Mouse (Mus musculus): ENCODE measurements around the gene Fam241a.

Gene Fam241a

DNA sequence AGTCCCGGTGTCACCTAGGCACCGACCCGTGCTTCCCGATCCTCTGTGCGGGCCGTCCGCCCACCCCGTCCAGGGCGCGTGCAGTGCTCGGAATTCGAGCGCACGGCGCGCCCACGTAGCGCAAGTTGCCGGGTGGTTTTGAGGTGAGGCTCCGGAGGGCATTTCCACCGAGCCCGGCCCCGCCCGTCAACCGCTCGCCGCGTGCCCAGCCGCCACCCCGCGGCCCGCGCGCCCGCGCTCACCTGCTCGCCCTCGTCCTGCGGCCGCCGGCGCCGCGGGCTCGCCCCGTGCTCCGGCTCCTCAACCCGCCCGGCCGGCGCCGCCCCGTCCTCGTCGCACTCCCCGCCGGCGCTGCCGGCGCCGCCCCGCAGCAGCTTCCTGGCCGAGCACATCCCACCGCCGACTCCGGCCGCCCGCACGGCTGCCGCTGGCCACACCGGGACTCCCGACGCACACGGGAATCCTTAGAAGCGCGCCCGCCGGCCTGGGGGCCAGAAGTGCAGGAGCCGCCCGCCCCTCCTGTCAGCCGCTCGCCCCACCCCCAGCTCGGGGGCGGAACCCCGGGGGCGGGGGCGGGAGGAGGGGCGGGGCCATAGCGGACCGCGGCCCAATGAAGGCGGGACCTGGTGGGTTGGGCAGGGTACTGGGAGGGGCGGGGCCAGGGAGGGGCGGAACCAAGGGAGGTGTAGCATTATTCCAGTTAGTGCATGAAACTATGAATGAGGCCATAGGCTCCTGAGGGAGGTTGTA lies at the start of gene Fam241a:
Gene Fam241a (minus strand): TSS at position 533 of the 750 bp plus-strand sequence.
- peak; percentile 78 for DNase-seq

DNA sequence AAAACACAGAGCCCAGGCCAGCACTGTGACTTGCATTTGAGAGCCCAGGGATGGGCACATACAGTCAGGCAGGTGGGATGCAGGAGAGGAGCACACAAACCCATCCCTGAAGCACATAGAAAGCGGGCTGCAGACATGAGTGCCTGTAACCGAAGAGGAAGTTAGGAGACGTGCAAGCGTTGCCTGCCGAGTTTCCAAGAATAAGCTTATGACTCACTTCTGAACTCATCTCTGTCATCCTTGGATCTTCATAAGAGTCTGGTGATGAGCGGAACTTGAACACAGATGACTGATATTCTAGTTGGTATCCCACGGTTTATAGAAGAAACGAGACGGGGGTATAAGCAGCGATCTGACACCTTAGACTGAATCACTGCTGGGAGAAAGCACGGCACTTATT lies 36.3 kb upstream of the Fam241a start:
- no peak for DNase-seq

DNA sequence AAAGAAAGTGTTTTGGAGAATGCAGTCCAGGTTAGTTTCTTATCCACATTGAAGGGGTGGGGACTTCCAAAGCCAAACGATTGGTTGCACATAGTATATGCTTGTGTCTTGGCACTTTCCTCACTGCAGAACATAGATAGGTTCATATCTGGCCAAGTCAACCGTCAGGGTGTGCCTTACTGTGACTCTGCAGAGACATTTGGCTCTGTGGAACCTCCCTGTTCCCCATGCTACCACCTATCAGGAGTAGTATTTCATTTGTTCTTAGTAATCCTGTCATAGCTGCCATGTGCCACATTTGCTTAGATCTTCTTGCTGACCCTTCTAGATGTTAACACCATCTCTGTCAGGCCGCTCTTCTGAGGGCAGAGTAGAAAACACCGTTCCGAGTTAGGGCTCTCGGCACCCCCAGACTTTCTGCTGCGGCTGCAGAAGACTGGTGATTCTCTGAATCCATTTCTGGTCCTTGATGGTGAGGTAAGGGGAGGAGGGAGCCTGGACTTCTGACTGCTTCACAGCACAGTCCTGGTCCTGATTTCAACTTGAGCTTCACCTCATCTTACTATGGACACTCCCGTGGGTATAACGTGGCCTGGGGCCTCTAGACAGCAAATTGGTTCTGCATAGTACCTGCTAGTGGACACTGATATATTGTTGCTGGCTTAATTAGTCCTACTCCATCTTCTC lies 34.3 kb upstream of the Fam241a start:
- no peak for DNase-seq

DNA sequence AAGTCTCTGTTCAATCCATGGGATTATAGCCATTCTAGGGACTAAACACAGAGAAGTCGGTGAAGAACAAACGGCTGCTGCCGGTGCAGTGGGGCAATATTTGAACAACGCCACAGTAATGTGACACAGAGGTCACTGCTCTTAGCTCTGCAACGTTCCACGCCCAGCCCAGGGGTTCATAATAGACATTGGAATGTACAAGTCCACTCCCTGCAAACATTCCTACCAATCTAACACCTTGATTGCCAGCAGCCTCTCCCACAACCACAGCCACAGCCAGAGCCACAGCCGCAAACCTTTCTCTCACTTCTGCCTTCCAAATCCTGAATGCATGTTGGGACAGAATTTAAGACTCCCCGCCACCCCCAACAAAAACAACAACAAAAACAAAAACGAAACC lies 33.8 kb upstream of the Fam241a start:
- no peak for DNase-seq

DNA sequence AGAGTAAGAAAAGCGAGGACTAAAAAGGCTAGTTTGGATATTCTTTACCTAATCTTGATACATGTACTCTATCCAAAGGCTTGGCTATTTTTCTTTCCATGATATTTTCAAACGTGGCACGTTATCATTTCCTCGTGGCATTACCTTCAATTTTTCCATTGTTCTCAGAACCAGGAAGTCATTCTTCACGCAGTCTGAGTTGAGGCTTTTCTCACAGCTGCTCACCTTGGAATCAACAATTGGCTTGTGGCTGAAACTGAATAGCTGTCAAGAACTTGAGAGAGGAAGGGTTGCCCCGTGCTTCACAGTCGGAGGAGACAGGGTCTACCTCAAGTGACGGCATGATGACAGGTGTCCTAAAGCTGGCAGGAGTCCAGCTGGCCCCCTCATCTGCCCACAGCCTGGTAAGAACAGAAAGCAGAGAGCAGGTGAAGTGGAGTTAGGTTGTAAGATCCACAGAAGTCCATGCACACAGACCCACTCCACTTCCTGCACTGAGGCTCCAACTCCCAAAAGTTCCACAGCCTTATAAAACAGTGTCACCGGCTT lies 30.6 kb upstream of the Fam241a start:
- no peak for DNase-seq

DNA sequence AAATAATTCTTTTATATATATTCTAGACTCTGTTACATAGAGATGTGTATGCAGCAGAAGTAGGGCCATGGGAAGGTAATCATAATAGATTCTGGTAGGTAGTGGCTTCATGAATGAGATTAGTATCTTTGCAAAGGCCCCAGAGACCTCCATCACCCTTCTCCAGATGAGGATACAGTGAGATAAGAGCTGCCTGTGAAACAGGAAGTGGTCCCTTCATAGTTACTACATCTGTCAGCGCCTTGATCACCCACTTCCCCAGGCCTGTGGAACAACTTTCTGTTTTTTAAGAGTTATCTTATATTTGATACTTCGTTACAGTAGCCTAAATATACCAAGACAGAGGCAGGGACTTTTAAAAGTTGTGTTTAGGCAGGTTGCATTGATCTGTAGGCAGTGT lies 28.3 kb upstream of the Fam241a start:
- no peak for DNase-seq

DNA sequence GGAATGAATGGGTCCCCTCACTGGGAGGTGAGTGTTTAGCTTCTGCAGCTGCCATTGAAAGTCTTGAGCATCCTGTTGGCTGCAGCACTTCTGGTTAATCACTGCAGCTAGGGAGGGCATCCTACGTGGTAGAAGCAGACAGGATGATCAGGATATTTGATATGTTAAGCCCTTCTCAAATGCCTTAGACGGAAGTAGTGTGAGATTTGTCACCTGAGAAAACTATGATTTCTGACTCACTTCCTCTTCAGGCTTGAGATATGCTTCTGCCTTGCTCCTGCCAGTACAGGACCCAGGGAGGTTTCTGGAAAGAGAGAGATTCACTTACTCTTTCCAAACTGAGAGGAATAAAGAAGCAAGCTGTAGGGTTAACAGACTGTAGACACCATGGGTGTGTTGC lies 27.1 kb upstream of the Fam241a start:
- DNase-seq = no peak

DNA sequence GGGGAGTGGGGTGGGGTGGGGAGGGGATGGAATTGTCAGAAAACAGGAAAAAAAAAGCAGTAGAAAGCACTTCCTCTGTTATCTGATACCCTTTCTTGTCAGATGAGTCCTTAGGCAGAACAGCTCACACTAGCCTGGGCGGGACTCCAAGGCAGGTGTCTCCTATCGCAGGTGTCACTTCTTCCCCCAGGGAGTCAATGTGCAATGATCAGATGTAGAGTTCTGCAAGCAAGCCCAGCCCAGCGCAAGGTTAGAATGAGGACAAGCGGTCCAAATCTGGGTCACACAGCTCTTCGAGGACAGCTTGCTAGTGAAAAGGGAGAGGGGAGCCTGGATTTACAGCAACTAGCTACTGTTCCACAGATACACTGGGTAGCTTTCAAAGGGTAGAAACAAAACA lies 26.0 kb upstream of the Fam241a start:
- peak; percentile 3 for DNase-seq

DNA sequence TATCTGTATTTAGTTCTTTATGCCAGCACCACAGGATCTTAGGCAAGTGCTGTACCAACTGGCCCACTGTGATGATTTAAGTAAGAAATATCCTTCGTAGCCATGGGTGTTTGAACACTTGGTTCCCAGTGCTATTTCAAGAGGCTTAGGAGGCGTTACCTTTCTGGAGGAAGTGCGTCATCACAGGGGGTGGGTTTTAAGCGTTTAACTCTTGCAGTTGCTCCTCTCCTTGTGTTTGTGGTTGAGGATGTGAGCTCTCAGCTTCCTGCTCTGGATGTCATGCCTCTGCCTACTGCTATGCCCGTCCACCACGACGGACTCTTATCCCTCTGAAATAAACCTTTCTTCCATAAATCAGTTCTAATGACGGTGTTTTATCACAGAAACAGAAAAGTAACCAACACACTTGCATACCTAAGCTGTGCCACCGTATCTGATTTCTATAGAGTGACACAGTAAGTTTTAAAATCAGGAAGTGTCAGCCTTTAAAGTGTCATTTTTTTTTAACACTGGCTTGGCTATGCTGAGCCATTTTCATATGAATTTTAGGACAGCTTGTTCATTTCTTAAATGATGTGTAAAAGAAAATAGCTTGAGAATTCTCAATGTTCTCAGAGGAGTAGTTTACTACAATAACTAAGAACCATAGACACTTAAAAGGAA lies 22.0 kb upstream of the Fam241a start:
- DNase-seq = no peak

DNA sequence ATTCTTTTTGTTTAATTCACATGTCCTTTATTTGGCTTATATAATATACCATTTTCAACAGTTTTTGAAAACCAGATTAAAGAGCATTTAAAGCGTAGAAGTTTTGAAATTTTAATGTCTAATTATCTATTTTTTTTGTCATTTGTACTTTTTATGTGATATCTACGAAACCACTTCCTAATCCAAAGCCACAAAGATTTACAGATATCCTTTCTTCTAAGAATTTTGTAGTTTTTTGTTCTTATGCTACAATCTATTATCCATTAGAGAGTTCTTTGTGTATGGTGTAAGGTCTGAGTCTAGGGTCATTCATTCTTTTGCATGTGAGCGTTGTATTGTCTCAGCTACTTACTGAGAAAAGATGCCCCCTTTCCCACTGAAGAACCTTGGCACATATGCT lies 21.4 kb upstream of the Fam241a start:
- no peak for DNase-seq

DNA sequence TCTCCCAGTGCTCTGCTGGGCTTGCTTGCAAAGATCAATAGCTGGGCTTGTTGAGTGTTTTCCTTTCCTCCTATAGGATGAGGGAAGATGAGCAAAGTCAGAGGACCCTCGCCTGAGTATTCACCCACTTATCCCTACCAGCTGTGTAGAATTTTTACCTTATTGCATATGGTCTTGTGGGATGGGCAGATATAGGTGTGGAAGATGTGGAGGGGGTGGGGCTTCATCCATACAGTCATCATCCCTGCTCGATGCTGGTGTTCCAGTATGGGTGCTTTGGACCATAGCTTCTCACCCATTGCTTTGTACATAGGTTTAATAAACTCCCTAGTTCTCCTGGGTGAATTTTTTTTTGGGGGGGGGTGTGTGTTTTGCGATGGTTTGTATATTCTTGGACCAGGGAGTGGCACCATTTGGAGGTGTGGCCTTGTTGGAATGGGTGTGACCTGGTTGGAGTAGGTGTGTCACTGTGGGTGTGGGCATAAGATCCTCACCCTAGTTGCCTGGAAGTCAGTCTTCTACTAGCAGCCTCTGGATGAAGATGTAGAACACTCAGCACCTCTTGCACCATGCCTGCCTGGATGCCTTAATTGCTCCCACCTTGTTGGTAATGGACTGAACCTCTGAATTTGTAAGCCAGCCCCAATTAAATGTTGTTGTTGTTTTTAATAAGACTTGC lies 19.7 kb upstream of the Fam241a start:
- DNase-seq = no peak

DNA sequence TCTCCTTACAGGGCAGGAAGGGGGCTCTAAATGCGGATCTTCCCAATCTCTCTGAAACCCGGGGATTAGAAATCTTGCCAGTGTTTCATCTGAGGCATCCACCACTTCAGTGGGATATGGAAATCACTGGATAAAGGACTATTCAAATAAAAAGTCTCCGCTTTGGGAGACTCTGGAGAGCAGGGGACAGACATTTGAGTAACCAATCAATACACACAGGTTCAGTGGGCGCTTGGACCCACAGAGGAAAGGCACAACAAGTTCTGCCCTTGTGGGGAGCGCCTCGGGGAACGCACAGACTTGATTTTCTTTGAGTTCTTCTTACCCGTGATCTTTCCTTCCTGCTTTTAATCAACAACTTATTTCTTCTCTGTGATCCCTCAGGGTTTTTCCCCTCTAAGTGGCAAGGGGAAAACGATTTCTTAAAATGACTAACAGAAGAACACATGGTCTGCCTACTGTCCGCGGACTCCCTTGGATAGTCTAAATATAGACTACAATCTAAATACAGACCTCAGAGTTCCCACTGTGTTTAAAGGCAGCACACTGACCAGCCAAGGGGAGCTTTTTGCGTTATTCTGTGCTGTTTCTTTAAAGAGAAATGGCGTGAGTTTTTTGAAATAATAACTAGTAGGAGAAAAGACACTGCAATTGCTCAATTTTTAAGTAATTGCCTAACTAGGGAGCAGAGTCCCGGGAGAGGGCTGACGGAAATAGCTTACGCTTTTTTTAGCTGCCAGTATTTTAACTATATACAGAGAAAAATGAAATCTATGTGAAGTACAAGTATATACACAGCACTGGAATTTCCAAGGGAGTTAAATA lies 18.0 kb upstream of the Fam241a start:
- no peak for DNase-seq

DNA sequence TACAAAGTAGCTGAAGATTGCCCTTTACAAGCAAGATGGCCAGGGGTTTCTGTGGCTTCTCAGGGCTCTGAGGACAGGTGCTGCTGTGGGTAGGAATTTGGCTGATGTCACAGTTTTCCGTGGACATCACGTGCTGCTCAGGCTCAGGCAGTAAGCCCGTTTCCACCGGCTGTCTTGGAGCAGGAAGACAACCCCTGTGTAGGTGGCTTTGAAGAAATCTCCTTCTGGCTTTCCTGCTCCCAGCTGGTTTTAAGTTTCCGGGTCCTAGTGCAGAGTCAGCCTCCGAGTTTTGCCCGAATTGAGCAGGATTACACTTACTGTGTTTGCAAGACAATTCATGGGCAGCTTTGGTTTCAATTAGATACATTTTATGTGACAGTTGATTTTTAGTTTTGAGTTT lies 13.8 kb upstream of the Fam241a start:
- no peak for DNase-seq

DNA sequence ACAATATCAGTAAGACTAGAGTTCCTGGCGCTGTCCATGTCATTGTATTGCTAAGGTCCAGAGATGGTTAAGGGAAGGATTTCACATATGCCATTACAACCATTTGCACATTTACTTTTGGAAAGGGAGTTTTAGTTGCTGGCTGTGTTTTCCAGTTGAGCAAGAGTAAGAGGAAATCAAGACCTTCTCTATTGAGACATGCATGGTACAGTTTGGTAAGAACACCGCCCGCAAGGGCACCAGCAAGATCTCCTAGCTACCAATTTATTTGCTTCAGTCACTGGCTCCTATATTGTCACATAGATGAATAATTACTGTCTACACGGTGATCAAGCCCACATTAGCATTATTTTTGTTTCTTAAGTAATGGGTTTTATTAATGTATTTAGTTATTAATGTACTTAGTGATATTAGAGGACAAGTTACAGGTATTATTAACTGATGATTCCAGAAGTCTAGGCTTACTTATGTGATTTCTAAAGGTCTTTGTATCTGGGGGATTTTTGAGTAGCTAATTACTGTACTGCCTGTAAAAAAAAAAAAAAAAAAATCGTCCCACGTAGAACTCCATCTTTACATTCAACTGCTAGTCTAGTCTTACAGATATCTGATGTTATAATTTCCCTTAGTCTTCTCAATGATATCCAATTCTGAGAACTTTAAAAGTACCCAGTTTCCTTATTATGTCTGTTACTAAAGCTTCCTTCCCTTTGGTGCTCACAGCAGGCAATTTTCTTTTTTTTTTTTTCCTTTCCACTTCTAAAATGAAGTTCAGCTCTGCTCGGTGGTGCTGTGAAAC lies 944 bp downstream of the Fam241a start:
- no peak for DNase-seq

DNA sequence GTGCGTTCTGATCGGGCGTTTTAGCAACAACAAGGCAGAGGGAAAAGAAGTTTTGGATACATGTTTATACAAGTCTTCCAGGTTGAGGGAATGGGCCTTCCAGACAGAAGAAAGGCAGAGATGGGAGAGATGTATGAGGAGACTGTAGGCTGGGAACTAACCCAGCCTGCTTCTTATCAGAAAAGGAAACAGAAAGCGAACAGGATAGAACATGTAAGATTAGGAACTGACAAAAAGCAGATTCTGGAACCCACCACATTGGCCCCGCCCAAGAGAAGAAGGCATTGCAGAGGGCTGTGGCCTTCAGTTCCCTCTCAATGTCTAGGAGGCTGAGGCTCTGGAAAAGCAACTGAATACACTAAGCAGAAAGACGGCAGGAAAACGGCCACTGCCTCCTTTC lies 2.2 kb downstream of the Fam241a start:
- DNase-seq = no peak

DNA sequence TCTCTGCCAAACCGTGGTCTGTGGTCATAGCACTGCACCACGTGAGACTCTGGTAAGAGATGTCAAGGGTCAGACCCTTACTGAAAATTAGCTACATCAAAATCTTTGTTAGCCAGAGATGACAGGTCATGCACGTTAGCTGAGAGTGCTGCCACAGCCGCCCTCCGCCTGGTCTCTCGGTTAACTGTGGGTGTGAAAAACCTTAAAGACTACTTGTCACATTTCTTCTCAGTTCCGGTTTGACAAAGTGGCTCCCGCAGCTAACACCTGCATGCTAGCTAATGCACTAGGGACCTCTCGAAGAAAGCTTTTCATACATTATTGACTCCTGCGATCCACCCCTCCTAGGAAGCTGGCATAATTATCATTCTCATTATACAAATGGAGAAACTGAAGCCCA lies 4.2 kb downstream of the Fam241a start:
- no peak for DNase-seq

DNA sequence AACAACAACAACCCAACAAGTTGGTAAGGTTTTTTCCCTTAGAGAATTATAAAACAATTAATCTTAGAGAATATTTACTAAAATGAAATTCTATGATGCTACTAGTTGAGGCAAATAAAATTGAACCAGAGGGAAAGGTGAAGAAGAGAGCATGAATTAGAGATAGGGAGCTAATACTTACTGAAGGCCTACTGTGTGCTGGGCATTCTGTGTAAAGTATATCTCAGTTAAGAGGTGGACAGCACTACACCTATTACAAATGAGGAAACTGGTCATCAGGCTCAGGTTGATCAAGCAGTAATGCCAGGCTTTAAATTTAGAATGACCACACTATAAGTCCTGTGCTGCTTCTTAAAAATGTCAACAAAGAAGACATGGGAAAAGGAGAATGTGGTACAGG lies 6.1 kb downstream of the Fam241a start:
- DNase-seq = no peak

DNA sequence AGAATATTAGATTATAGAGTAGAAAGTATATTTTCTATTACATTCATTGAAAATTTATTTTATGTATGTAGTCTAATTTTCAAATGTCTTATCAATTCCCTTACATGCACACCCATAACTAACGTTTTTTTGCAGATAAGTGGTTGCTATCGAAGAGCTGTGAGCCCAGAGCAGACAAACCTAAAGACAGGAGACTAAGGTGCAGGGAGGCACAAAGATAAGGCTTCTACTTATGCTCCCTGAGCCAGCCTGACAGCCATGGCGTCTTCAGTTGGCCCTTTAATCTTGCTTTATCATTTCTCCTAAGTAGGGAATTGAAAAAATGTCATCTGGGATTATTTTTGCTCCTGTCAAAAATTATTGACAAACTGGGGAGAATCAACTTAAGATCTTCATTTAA lies 6.6 kb downstream of the Fam241a start:
- no peak for DNase-seq

DNA sequence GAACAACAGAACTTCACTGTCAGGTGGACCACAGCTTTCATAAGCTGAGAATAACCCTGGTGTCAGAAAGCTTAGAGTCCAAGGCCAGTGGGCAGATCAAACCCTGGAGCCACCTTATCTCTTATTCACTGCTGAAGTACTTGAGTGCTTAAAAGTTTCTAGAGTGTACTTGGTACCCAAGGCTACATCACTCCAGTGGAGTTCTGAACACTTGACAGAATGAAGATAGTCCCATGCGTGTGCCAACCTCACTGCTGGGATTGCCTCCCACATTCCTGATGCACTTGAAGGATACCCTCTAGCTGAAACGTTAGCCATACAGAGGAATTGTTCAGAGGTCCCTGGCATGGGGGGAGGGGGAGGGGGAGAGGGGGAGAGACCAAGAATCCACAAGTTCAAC lies 14.4 kb downstream of the Fam241a start:
- no peak for DNase-seq

DNA sequence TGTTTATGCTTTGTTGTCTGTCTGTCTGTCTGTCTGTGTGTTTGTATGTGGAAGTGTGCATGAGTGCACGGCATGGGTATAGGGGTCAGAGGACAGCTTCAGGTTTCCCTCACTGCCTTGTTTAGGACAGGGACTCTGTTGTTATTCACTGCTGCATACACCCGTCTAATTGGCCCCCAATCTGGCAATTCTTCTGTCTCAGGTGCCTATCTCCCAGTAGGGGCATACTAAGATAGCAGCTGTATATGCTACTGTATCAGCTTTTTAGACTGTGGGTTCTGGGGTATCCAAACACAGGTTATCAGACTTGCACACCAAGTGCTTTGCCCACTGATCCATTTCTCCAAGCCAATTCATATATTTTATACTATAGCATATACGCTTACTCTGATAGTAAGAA lies 16.2 kb downstream of the Fam241a start:
- no peak for DNase-seq

DNA sequence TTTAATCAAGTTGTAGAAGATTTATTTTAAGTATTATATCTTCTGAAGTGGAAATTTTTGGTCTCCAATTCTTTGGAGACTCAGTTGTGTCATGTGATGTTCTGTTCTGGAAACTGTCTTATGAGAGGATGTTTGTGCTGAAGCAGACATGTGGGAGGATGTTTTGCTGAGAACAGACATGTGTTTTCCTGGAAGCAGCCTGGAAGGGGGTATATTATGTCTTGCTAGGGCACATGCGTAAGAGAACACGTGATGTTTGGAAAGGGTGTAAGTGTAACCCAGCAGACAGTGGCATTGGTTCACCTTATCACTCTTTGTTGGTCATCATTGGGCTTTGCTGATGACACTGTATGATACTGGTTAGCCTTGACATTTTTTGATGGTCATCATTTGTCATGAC lies 20.6 kb downstream of the Fam241a start:
- no peak for DNase-seq

DNA sequence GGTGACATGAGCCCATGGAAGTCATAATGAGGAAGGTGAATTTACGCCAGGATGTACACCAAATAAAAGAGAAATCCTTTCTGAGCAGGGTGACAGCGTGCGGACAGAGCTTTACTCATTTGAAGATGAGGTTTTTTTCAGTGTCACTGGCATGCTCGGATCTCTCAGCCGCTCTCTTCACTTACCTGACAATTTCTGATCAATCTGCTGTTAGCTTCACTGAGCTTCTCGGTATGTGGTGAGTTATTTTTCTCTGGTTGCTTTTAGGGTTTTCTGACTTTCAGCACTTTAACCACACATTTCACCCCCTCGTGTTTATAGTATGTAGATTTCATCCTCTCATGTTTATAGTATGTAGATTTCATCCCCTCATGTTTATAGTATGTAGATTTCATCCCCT lies 21.1 kb downstream of the Fam241a start:
- DNase-seq = no peak
